Mouse (Mus musculus) kidney, embryonic 14.5 days (tissue): ENCODE measurements around the gene Gtsf2. TPM values are rescaled to one million over a fixed set of nuclear protein-coding genes. Genes with fewer than 3 reads are reported as not detected.
"Not testable (repeated sequence)": the region's sequence is repeated elsewhere in the genome, so short reads cannot be mapped to it uniquely, and the experiment has no call there.

Experiments used
- ATAC-seq: fragments of 200-750 bp; cut with Nextera tagmentation; 2 replicates; pipeline ENCODE4 v1.8.0; 2017; ENCODE audit warnings: moderate number of reproducible peaks, mild to moderate bottlenecking, moderate TSS enrichment, moderate library complexity; ENCODE audit not compliant: low FRiP score, low TSS enrichment
- H3K27ac ChIP-seq: fragments of 300-500 bp; sonication (generic); 2 replicates; pipeline ENCODE4 v1.5.1; 2014; ENCODE audit warnings: low read depth, mild to moderate bottlenecking, low read length, moderate library complexity, mixed read lengths
- H3K27me3 ChIP-seq: fragments of 300-500 bp; sonication (generic); 2 replicates; pipeline ENCODE4 v1.6.1; 2014; ENCODE audit warnings: mild to moderate bottlenecking, low read length; ENCODE audit not compliant: control insufficient read depth, insufficient read depth
- H3K36me3 ChIP-seq: fragments of 300-500 bp; sonication (generic); 2 replicates; pipeline ENCODE4 v1.6.1; 2014; ENCODE audit warnings: low read length, mixed read lengths; ENCODE audit not compliant: control insufficient read depth, insufficient read depth
- H3K4me1 ChIP-seq: fragments of 300-500 bp; sonication (generic); 2 replicates; pipeline ENCODE4 v1.6.1; 2014; ENCODE audit warnings: low read length, mixed read lengths; ENCODE audit not compliant: control insufficient read depth, insufficient read depth
- H3K4me2 ChIP-seq: fragments of 300-500 bp; sonication (generic); replicated peaks from 2 replicates; pipeline ENCODE4 v1.6.1; 2014; ENCODE audit warnings: low read depth, mild to moderate bottlenecking, low read length
- H3K4me3 ChIP-seq: fragments of 300-500 bp; sonication (generic); 2 replicates; pipeline ENCODE4 v1.5.1; 2014; ENCODE audit warnings: mild to moderate bottlenecking, low read length
- H3K9ac ChIP-seq: fragments of 300-500 bp; sonication (generic); 2 replicates; pipeline ENCODE4 v1.6.1; 2014; ENCODE audit warnings: low read depth, mild to moderate bottlenecking, low read length, moderate library complexity
- H3K9me3 ChIP-seq: fragments of 300-500 bp; sonication (generic); 2 replicates; pipeline ENCODE4 v1.6.1; 2016; ENCODE audit warnings: low read length; ENCODE audit not compliant: control insufficient read depth
- WGBS: fragments of 180-500 bp; shearing (Covaris S2); extraction: QIAGEN DNeasy Blood & Tissue Kit; methylation state at CpG from one replicate; pipeline ENCODE4 v1.1.7; 2014; 5-methylcytosine and 5-hydroxymethylcytosine counted together
- polyA plus RNA-seq: library from polyadenylated mRNA; unstranded; fragments of >200 nt; fragmentation: Nextera tagmentation; extraction: Ambion mirVana; gene quantifications from 2 replicates; pipeline ENCODE4 v1.2.1, GENCODE M21; 2014

Gene Gtsf2
- polyA plus RNA-seq, 1 experiment from 2014 or later: not detected

DNA sequence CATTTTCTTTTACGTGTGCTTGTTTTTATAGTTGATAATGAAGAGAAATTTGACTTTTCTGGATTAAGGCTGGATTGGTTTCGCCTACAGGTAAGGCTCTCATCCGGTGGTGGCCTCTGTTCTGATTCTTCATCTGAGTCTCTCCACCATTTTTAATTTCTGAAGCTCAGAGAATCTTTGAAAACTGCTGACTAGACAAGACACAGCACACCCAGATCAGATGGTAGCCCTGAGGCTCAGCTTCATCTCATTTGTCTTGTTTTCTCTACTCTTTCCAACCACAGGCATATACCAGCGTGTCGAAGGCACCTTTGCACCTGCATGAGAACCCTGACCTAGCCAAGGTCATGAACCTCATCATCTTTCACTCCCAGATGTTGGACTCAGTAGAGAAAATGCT, 25.5 kb upstream of the Gtsf2 start:
- Histone ChIP-seq H3K4me2 (no peak overlapping the region), H3K36me3 (no peaks in the 10 kb centered on the region), H3K4me3 (no peak overlapping the region), H3K9me3 (no peaks in the 10 kb centered on the region), H3K4me1 (no peaks in the 10 kb centered on the region), H3K9ac (no peak overlapping the region), H3K27me3 (no peaks in the 10 kb centered on the region), H3K27ac (no peak overlapping the region)
- WGBS: 81% methylated on average over 5 of the region's 5 CpGs
- ATAC-seq: no peak

DNA sequence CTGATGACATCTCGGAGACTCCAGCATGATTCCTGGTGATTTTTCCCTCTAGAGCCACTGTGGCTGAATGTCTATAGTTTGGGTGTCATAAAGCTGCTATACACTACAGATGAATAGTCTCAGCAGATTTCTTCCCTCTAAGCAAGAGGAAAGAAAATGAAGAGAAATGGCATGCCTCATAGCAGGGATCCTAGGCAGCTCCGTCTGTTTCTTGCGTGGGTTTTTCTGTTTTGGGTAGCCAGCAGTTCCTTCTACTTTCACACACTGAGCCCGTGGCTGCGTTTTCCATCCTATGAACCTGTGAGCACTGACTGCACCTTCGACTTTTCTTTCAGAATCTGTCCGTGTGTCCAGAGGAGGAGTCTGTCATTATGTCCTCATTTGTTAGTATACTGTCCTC, 24.9 kb upstream of the Gtsf2 start:
- no peaks in the 10 kb centered on the region for H3K36me3 ChIP-seq
- no peak overlapping the region for H3K4me2 ChIP-seq
- no peak overlapping the region for H3K4me3 ChIP-seq
- H3K27ac ChIP-seq: no peak overlapping the region
- WGBS: 87% methylated on average over 7 of the region's 7 CpGs
- H3K9ac ChIP-seq: no peak overlapping the region
- no peaks in the 10 kb centered on the region for H3K9me3 ChIP-seq
- no peaks in the 10 kb centered on the region for H3K4me1 ChIP-seq
- no peaks in the 10 kb centered on the region for H3K27me3 ChIP-seq
- no peak for ATAC-seq

DNA sequence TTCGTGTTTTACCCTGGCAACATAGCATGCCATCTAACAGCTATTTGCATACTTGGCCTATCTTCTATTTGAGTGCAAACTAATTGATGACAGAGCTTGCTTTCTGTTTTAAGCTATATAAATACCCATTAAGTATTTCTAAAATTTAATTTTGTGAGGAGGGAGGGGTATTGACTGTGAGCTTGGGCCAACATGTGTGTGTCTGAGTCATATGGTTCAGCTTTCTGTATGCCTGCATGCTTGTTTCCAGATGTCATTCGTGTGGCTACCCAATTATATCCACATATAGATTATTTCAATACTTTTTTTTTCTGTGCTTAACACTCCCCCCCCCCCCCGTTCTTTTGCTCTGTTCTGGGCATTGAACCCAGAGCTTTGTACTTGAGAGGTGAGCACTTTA, 24.0 kb upstream of the Gtsf2 start:
- H3K4me2 ChIP-seq: no peak overlapping the region
- H3K9ac ChIP-seq: no peak overlapping the region
- ATAC-seq: no peak
- no peaks in the 10 kb centered on the region for H3K4me1 ChIP-seq
- 88% methylated on average over 3 of the region's 3 CpGs for WGBS
- no peak overlapping the region for H3K4me3 ChIP-seq
- H3K9me3 ChIP-seq: no peaks in the 10 kb centered on the region
- H3K27me3 ChIP-seq: no peaks in the 10 kb centered on the region
- H3K27ac ChIP-seq: no peak overlapping the region
- no peaks in the 10 kb centered on the region for H3K36me3 ChIP-seq

DNA sequence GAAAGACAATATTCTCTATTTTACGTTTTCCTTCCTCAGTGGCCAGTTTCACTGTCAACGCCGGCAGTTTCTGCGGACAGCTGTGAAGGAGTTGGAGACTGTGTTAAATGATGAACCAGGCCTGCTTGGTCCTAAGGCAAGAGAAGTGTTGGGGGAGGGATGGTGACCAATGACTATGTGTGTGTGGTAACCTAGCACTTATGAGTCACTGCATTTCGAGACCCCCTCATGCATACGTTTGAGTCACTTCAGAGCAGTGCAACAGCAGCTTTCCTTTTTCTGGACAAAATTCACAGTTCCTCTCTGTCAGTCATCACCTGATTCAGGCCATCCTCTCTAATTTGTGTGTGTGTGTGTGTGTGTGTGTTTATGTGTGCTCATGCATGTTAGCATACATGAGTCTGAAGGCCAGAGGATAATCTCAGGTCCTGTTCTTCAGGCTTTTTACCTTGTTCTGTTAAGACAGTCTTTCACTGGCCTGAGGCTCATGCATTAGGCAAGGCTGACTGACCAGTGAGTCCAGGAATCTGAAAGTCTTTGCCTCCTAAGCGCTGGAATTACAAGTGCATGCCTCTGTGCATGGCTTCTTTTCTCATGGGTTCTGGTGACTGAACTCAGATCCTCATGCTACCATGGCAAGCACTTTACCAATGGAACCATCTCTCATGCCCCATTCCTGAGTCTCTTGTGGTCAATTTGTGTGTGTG, 23.4 kb upstream of the Gtsf2 start:
- 67% methylated on average over 7 of the region's 7 CpGs for WGBS
- no peak overlapping the region for H3K9ac ChIP-seq
- H3K4me1 ChIP-seq: no peaks in the 10 kb centered on the region
- H3K9me3 ChIP-seq: no peaks in the 10 kb centered on the region
- H3K27me3 ChIP-seq: no peaks in the 10 kb centered on the region
- no peak overlapping the region for H3K27ac ChIP-seq
- ATAC-seq: no peak
- no peak overlapping the region for H3K4me3 ChIP-seq
- H3K4me2 ChIP-seq: no peak overlapping the region
- no peaks in the 10 kb centered on the region for H3K36me3 ChIP-seq

DNA sequence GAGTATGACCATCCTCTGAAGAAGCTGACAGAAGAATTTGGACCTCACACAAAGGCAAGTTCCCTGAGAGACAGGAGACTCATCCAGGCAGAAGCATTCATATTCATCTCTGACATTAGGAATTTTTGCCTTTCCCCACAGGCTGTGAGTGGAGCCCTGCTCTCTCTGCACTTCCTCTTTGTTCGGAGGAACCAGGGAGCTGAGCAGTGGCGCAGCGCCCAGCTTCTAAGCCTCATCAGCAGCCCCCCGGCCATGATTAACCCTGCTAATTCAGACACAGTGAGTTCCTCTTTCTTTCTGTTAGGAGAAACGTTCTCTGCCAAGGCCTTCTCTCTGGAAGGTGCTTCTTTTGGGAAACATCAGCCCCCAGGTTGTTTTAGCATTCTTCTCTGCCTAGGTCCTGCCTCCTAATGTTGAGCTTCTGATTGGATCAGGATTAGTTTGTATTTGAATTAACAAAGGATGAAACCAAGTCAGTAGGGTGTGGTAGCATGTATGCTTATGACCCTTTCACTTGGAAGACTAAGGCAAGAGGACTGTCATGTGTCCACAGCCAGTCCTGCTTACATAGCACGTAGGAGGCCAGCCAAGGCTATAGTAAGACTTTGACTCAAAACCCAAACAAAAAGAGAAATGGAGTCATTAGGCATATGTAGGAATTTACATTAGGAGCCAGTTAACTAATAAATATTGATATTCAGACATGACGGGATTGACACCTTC, 14.4 kb upstream of the Gtsf2 start:
- H3K27ac ChIP-seq: no peak overlapping the region
- H3K4me3 ChIP-seq: no peak overlapping the region
- no peak overlapping the region for H3K4me2 ChIP-seq
- no peaks in the 10 kb centered on the region for H3K27me3 ChIP-seq
- 79% methylated on average over 7 of the region's 7 CpGs for WGBS
- H3K36me3 ChIP-seq: no peaks in the 10 kb centered on the region
- H3K9ac ChIP-seq: no peak overlapping the region
- H3K9me3 ChIP-seq: no peaks in the 10 kb centered on the region
- no peaks in the 10 kb centered on the region for H3K4me1 ChIP-seq
- no peak for ATAC-seq

DNA sequence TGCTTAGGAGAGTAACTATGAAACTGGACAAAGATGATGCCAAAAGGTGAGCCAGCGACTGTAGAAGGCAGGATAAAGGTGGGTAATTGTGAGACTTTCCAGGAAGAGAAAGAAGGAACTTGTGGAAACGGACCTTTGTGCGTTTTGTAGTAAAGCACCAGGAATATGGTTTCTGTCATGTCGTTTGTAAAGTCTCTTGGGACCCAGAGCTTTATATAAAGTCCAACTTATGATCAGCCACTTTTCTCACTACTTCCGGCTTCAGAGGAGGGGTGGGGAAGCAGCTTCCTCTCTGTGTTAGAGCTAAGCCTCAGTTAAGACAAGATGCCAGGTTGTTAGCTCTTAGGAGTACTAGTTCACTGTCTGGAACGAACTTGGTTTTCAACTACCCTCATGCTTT, 6.2 kb upstream of the Gtsf2 start:
- no peak overlapping the region for H3K9ac ChIP-seq
- no peaks in the 10 kb centered on the region for H3K36me3 ChIP-seq
- WGBS: 84% methylated on average over 6 of the region's 6 CpGs
- no peaks in the 10 kb centered on the region for H3K4me1 ChIP-seq
- no peak overlapping the region for H3K4me2 ChIP-seq
- no peaks in the 10 kb centered on the region for H3K9me3 ChIP-seq
- H3K4me3 ChIP-seq: no peak overlapping the region
- no peak overlapping the region for H3K27ac ChIP-seq
- no peak for ATAC-seq
- H3K27me3 ChIP-seq: no peaks in the 10 kb centered on the region

DNA sequence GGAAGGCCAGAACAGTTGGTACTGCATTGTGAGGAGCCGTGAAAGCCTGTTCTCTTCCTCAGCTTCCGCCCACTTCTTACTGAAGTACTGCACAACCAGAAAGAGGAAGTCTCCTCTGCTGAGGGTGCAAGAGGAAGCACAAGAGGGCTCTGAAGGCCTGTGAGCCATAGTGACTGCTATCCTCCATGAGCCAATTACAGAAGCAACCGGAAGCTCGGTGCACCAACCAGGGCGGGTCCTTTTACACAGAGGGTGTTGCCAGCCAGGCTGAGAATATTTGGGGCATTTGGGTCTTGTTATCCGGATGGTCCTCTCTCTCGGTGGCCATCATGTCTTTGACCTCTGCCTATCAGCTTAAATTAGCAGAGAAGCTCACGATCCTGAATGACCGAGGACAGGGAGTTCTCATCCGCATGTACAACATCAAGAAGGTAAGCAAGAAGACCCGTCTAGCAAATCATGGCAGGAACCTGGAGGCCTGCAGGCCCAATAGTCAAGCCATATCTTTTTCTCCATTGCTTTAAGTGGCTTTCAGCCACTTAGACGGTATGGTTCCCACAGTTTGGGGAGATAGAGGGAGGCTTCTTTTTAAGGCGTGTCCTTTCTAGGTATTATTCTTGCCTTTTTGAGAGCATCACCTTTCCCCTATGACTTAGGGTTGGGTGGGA, 5.4 kb upstream of the Gtsf2 start, which contains the start of gene Nckap1l:
TSS of gene Nckap1l (plus strand) at position 244 of the 668 bp plus-strand sequence.
- H3K27me3 ChIP-seq: no peaks in the 10 kb centered on the region
- no peak within 1 kb of the TSS for H3K4me2 ChIP-seq
- WGBS: 86% methylated on average over 13 of the region's 13 CpGs
- H3K36me3 ChIP-seq: no peaks in the 10 kb centered on the region
- no peaks in the 10 kb centered on the region for H3K9me3 ChIP-seq
- H3K9ac ChIP-seq: no peak within 1 kb of the TSS
- no peaks in the 10 kb centered on the region for H3K4me1 ChIP-seq
- no peak within 1 kb of the TSS for H3K27ac ChIP-seq
- no peak within 1 kb of the TSS for H3K4me3 ChIP-seq
- no peak for ATAC-seq

DNA sequence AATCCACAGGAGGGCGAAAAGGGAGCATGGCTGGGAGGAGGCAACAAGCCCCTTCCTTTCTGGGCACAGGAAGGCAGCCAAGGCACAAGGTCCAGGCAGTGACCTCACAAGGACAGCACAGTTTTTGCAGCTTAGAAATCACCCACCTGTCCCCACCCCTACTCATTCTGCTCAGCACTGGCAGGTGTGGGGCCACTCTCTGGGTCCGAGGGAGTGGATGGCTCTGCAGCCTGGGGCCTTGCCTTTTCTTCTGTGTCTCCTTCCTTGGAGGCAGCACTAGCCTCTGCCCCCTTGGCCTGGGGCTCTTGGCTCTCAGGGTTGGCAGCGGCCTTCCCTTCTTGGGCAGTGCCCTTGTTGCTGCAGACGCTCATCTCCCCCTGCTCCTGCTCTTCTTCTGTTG, 2.3 kb downstream of the Gtsf2 start:
- not testable (repeated sequence) for ATAC-seq, H3K36me3 ChIP-seq, H3K9me3 ChIP-seq, H3K4me3 ChIP-seq, H3K27ac ChIP-seq, H3K4me1 ChIP-seq, H3K4me2 ChIP-seq, H3K9ac ChIP-seq, H3K27me3 ChIP-seq
- WGBS: 77% methylated on average over 4 of the region's 4 CpGs

DNA sequence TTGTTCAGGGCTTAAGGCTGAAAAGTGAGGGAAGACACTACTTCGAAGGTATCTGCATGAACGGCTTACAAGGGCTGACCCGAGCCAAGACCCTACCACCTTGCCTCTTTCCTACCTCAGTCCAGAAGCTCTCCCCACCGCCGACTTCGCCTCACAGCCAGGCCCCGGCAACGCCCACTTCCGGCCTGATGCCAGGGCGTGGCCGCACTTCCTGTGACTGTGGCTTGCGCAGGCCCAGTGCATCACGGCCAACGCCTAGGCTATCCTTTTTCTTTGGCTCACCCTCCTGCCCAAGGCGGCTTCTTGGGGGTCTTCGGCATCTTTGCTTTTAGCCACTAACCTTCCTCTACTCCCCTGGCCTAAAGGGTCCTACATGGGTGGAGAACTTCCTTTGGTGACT, 18.0 kb downstream of the Gtsf2 start, which contains the start of gene Gtsf1:
TSS of gene Gtsf1 (minus strand) at position 230 of the 400 bp plus-strand sequence.
- WGBS: 96% methylated on average over 16 of the region's 16 CpGs
- no peak for ATAC-seq
- H3K4me3 ChIP-seq: no peak within 1 kb of the TSS
- no peaks in the 10 kb centered on the region for H3K36me3 ChIP-seq
- H3K9ac ChIP-seq: no peak within 1 kb of the TSS
- no peaks in the 10 kb centered on the region for H3K4me1 ChIP-seq
- H3K27ac ChIP-seq: no peak within 1 kb of the TSS
- no peak within 1 kb of the TSS for H3K4me2 ChIP-seq
- H3K9me3 ChIP-seq: no peaks in the 10 kb centered on the region
- H3K27me3 ChIP-seq: no peaks in the 10 kb centered on the region
